Mouse (Mus musculus) adrenal gland, postnatal 36 days (tissue): ENCODE results near the gene Abca9. TPM values are rescaled to one million over a fixed set of nuclear protein-coding genes. Genes with fewer than 3 reads are reported as not detected.

ENCODE experiments used
- DNase-seq, 2 experiments: peaks; one replicate each; pipeline ENCODE4 v3.0.0; 2021; ENCODE audit warnings: mixed read lengths in 1 of 2
- long read RNA-seq, 2 experiments: library from polyadenylated mRNA; stranded (forward); transcript quantifications; one replicate each; pipeline ENCODE4 v2.0.0; 2021; ENCODE audit warnings: borderline sequencing depth in 2 of 2
- total RNA-seq, 2 experiments: library from RNA; stranded (reverse); gene quantifications; 2 replicates each; pipeline ENCODE4 v1.2.3; 2021

Abca9 gene
- total RNA-seq: 10 to 100 TPM; 18.7 to 19.9 TPM
- long read RNA-seq, experiment 1, partial matches to known transcripts: 1 of 1 reads
- long read RNA-seq, experiment 1, other reads (novel, unspliced or antisense): 0 of 1 reads
- long read RNA-seq, experiment 2, partial matches to known transcripts: 0 of 1 reads
- long read RNA-seq, experiment 2, other reads (novel, unspliced or antisense): 1 of 1 reads

- no peak for DNase-seq
Measured at GRCm38 (mm10) chr11:110167459-110168251, at the start of gene Abca9. Gene Abca9, minus strand, starts transcription at chr11:110168196.

- DNase-seq: no peak
Measured at GRCm38 (mm10) chr11:110217118-110217517, 49.1 kb upstream of the Abca9 start.

- DNase-seq: no peak
Measured at GRCm38 (mm10) chr11:110203930-110204329, 35.9 kb upstream of the Abca9 start.

- no peak for DNase-seq
Measured at GRCm38 (mm10) chr11:110198882-110199281, 30.9 kb upstream of the Abca9 start.

GRCm38 (mm10) chr11:110196561-110197306 is 28.7 kb upstream of the Abca9 start:
- no peak for DNase-seq

- no peak for DNase-seq
Measured at GRCm38 (mm10) chr11:110195310-110195709, 27.3 kb upstream of the Abca9 start.

- DNase-seq: no peak
Measured at GRCm38 (mm10) chr11:110171212-110171611, 3.2 kb upstream of the Abca9 start.

- no peak for DNase-seq
Measured at GRCm38 (mm10) chr11:110165822-110166221, 2.2 kb downstream of the Abca9 start.

- DNase-seq: no peak
Measured at GRCm38 (mm10) chr11:110165409-110165808, 2.6 kb downstream of the Abca9 start.

- no peak for DNase-seq
Measured at GRCm38 (mm10) chr11:110157059-110157458, 10.9 kb downstream of the Abca9 start.

- no peak for DNase-seq
Measured at GRCm38 (mm10) chr11:110155985-110156384, 12.0 kb downstream of the Abca9 start.

- DNase-seq: no peak
Measured at GRCm38 (mm10) chr11:110147640-110148039, 20.4 kb downstream of the Abca9 start.

GRCm38 (mm10) chr11:110145421-110145820 is 22.6 kb downstream of the Abca9 start:
- no peak for DNase-seq

- DNase-seq: no peak
Measured at GRCm38 (mm10) chr11:110130760-110131159, 37.2 kb downstream of the Abca9 start.

GRCm38 (mm10) chr11:110111137-110111536 is 56.9 kb downstream of the Abca9 start:
- DNase-seq: no peak

- DNase-seq: no peak
Measured at GRCm38 (mm10) chr11:110101437-110101836, 66.6 kb downstream of the Abca9 start.

- no peak for DNase-seq
Measured at GRCm38 (mm10) chr11:110098901-110099300, 69.1 kb downstream of the Abca9 start.

GRCm38 (mm10) chr11:110097465-110097864 is 70.5 kb downstream of the Abca9 start:
- DNase-seq: no peak

- DNase-seq: peak in 1 of 2 experiments; percentile 5
Measured at GRCm38 (mm10) chr11:110095858-110096257, 72.1 kb downstream of the Abca9 start, which contains the start of gene Abca8a. Gene Abca8a, minus strand, starts transcription at chr11:110095978.

- DNase-seq: no peak
Measured at GRCm38 (mm10) chr11:110094846-110095380, 73.1 kb downstream of the Abca9 start.

- DNase-seq: peak; percentile 39 to 57
Measured at GRCm38 (mm10) chr11:110094236-110094635, 73.8 kb downstream of the Abca9 start.

- no peak for DNase-seq
Measured at GRCm38 (mm10) chr11:110091328-110091727, 76.7 kb downstream of the Abca9 start.

- DNase-seq: no peak
Measured at GRCm38 (mm10) chr11:110072158-110072557, 95.8 kb downstream of the Abca9 start.
